Mouse (Mus musculus) bone marrow, adult 2 months (tissue): ENCODE measurements around the gene Aes.

Experiments
- CTCF ChIP-seq: fragments of 200-500 bp; IDR thresholded peaks from 2 replicates; pipeline ENCODE4 v1.5.1; 2011; ENCODE audit warnings: low read length, control low read depth; ENCODE audit not compliant: control insufficient read depth, insufficient read depth
- POLR2A ChIP-seq: fragments of 200-500 bp; IDR thresholded peaks from 2 replicates; pipeline ENCODE4 v1.6.1; 2011; ENCODE audit warnings: low read depth, mild to moderate bottlenecking, control low read depth, low read length, borderline replicate concordance; ENCODE audit not compliant: control insufficient read depth

- no peak for TF ChIP-seq POLR2A
- no peak for TF ChIP-seq CTCF
Observed at GRCm38 (mm10) chr10:81517227-81517626, 42.1 kb upstream of the Aes start.
